20 mouse cellular contexts compared by ENCODE assay signal in genomic region chr2:121943364-121943763, GRCm38 (mm10). TPM values are rescaled to one million over a fixed set of nuclear protein-coding genes. Genes with fewer than 3 reads are reported as not detected.
"Had no signal": no experiment of that assay in that cellular context is flagged by ENCODE, and none has a peak within 500 bp of the region (broad histone marks: within the 10 kb centered on the region; RNA-seq: fewer than 3 reads in every experiment).

No protein-coding gene starts in this region.

- H3K4me3 ChIP-seq: neural tube, embryonic 12.5 days; neural tube, embryonic 13.5 days; neural tube, embryonic 15.5 days; stomach, embryonic 15.5 days had no signal

- DNase-seq: retina, postnatal 1 day; right cerebral cortex, postnatal 14 days; right cerebral cortex, postnatal 25 days; right cerebral cortex, postnatal 4 days; spleen, adult 18-20 months; thymus, adult 18-20 months; thymus, adult 2 months; thymus, postnatal 14 days; thymus, postnatal 25 days; thymus, postnatal 36 days; thymus, postnatal 4 days had no signal

- H3K36me3 ChIP-seq: neural tube, embryonic 12.5 days; neural tube, embryonic 13.5 days; neural tube, embryonic 15.5 days; stomach, embryonic 15.5 days had no signal

- H3K4me1 ChIP-seq: neural tube, embryonic 12.5 days; neural tube, embryonic 13.5 days; neural tube, embryonic 15.5 days; stomach, embryonic 15.5 days had no signal

- H3K9ac ChIP-seq: neural tube, embryonic 12.5 days; neural tube, embryonic 13.5 days; neural tube, embryonic 15.5 days; stomach, embryonic 15.5 days had no signal

- H3K9me3 ChIP-seq: neural tube, embryonic 12.5 days; neural tube, embryonic 13.5 days; neural tube, embryonic 15.5 days; stomach, embryonic 15.5 days had no signal

- H3K27me3 ChIP-seq: neural tube, embryonic 12.5 days; neural tube, embryonic 13.5 days; neural tube, embryonic 15.5 days; stomach, embryonic 15.5 days had no signal

- H3K27ac ChIP-seq: neural tube, embryonic 12.5 days; neural tube, embryonic 13.5 days; neural tube, embryonic 15.5 days; stomach, embryonic 15.5 days; stomach, postnatal 0 days had no signal

- H3K4me2 ChIP-seq: neural tube, embryonic 12.5 days; neural tube, embryonic 13.5 days; neural tube, embryonic 15.5 days; stomach, embryonic 15.5 days had no signal

RNA-seq across cellular contexts. Expression of gene Mageb3, which starts 12.5 kb away (rescaled TPM):
- total RNA-seq: neutrophil, adult 5-6 weeks had no signal
- polyA plus RNA-seq: small intestine, adult 2 months; spleen, adult 2 months; urinary bladder, adult 2 months had no signal
